Mouse (Mus musculus): ENCODE data around the gene Pdlim7. TPM values are rescaled to one million over a fixed set of nuclear protein-coding genes. Genes with fewer than 3 reads are reported as not detected.

Pdlim7 gene
- polyA plus RNA-seq, 1 experiment from 2014 or later: 427 TPM

DNA sequence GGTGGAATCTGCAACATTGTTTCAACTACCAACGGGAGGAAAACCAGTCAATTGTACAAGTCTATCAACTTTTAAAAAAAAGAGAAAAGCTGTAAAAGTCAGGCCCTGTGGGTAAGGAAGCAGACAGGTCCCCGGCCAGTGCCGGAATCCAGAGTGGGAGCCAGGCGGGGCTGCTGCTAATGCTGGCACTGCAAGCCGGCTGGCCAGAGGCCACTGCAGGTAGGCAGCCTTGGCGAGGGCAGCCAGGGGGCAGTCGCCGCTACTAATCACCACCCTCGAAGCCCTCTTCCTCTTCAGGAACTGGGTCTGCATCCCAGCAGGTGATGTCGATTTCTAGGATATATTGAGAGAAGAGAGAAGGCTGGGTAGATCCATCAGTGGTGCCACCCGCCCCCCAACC is 39.5 kb downstream of the Pdlim7 start:
- H3K27me3 ChIP-seq (replicated peaks): peaks cover 62% of the 10 kb centered on the region
- no peak for ATAC-seq (ENCODE audit: insufficient number of reproducible peaks, low FRiP score)
- H3K36me3 ChIP-seq: peaks cover 38% of the 10 kb centered on the region
- no peak overlapping the region for H3K4me2 ChIP-seq
- no peaks in the 10 kb centered on the region for H3K9me3 ChIP-seq (replicated peaks)
- no peak overlapping the region for H3K27ac ChIP-seq (ENCODE audit: poor library complexity, severe bottlenecking)
- peaks cover 33% of the 10 kb centered on the region for H3K4me1 ChIP-seq (replicated peaks)
- no peak overlapping the region for H3K9ac ChIP-seq
- H3K4me3 ChIP-seq: no peak overlapping the region
- 66% methylated on average over 11 of the region's 11 CpGs for WGBS

DNA sequence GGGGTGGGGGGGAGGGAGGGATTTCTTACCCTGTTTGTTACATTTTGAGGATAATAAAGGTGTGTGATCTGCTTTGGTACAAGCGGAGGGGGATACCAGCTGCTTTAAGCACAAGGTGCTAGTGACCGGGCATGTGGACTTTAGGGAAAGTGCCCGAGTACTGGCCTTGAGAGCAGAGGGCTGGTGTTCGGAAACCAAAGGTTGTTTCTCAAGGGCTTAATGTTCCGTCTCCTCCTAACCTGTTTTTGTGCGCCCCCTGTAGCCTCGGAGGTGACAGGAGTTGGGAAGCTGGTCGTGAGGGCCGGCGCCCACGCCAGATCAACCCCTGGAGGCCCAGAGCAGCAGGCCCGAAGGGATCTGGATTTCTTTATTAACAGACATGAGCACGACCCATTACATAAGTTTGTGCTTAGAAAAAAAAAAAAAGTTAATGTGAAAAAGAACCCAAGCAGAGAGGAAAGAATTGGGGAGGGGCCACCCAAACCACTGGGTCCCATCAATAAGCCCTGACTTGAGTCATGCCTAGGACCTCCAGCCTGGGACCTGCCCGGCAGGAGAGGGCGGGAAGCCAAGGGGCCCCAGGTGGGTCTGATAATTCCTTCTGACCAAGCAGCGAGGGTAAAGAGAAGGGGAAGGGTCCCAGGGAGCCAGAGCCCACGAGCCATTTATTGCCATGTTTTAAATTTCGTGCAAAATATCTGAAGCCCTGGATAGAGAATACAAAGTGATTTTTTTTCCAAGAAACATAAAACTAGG is 40.2 kb downstream of the Pdlim7 start:
- 22% methylated on average over 18 of the region's 18 CpGs for WGBS
- Histone ChIP-seq H3K4me2 (peak overlapping the region; percentile 93), H3K4me3 (peak overlapping the region; percentile 58), H3K4me1 (replicated peaks) (peaks cover 33% of the 10 kb centered on the region), H3K27me3 (replicated peaks) (peaks cover 69% of the 10 kb centered on the region), H3K27ac (ENCODE audit: poor library complexity, severe bottlenecking) (0 out of 2 replicates have a peak overlapping the region, but pooled peaks have one; percentile 2), H3K36me3 (peaks cover 38% of the 10 kb centered on the region), H3K9ac (peak overlapping the region; percentile 72), H3K9me3 (replicated peaks) (no peaks in the 10 kb centered on the region)
- ATAC-seq (ENCODE audit: insufficient number of reproducible peaks, low FRiP score): no peak

DNA sequence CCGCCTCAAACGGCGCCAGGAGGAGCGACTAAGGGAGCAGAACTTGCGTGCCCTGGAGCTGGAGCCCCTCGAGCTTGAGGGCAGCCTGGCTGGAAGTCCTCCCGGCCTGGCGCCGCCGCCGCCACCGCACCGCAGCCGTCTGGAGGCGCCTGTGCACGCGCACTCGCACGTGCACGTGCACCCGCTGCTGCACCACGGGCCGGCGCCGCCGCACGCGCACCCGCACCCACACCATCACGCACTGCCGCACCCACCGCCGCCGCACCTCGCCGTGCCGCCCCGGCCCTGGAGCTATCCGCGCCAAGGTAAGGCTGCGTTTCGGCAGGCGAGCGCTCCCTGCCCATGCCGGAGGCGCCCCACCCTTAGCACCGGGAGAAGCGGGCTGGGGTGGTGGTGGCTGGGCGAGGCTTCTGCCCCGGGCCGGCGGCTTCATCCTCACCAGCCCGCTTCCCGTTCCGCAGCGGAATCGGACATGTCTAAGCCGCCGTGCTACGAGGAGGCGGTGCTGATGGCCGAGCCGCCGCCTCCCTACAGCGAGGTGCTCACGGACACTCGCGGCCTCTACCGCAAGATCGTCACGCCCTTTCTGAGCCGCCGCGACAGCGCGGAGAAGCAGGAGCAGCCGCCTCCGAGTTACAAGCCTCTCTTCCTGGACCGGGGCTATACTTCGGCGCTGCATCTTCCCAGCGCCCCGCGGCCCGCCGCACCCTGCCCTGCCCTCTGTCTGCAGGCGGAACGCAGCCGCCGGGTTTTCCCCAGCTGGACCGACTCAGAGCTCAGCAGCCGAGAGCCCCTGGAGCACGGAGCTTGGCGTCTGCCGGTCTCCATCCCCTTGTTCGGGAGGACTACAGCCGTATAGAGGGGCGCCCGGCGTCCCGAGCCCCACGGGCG is 41.1 kb downstream of the Pdlim7 start:
- ATAC-seq (ENCODE audit: insufficient number of reproducible peaks, low FRiP score): peak; percentile 39
- H3K4me1 ChIP-seq (replicated peaks): peaks cover 33% of the 10 kb centered on the region

DNA sequence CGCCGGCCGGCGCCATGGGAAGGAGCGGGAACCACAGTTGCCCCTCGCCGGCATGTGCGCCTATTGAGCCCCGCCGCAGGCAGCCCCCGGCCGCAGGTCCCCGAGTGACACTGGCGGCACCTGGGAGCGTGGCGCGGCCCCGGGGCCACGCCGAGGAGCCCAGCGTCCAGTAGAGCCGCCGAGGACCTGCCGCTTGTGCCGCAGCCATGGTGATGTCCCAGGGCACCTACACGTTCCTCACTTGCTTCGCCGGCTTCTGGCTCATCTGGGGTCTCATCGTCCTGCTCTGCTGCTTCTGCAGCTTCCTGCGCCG is 41.7 kb downstream of the Pdlim7 start:
- peaks cover 73% of the 10 kb centered on the region for H3K27me3 ChIP-seq (replicated peaks)
- H3K27ac ChIP-seq (ENCODE audit: poor library complexity, severe bottlenecking): 0 out of 2 replicates have a peak overlapping the region, but pooled peaks have one; percentile 5
- peaks cover 29% of the 10 kb centered on the region for H3K36me3 ChIP-seq
- WGBS: under 1% methylated on average over 31 of the region's 31 CpGs
- H3K4me2 ChIP-seq: peak overlapping the region; percentile 93
- H3K9ac ChIP-seq: peak overlapping the region; percentile 72
- ATAC-seq (ENCODE audit: insufficient number of reproducible peaks, low FRiP score): peak; percentile 23
- no peaks in the 10 kb centered on the region for H3K9me3 ChIP-seq (replicated peaks)
- H3K4me3 ChIP-seq: peak overlapping the region; percentile 58
- H3K4me1 ChIP-seq (replicated peaks): peaks cover 33% of the 10 kb centered on the region

More for the DNA sequence above, 41.1 kb downstream of the Pdlim7 start:
- peak overlapping the region; percentile 72 for H3K9ac ChIP-seq
- H3K27ac ChIP-seq (ENCODE audit: poor library complexity, severe bottlenecking): 0 out of 2 replicates have a peak overlapping the region, but pooled peaks have one; percentile 5
- peak overlapping the region; percentile 58 for H3K4me3 ChIP-seq
- peaks cover 75% of the 10 kb centered on the region for H3K27me3 ChIP-seq (replicated peaks)
- H3K9me3 ChIP-seq (replicated peaks): no peaks in the 10 kb centered on the region
- H3K36me3 ChIP-seq: peaks cover 35% of the 10 kb centered on the region
- peak overlapping the region; percentile 93 for H3K4me2 ChIP-seq
- under 1% methylated on average over 102 of the region's 103 CpGs for whole genome bisulfite sequencing

DNA sequence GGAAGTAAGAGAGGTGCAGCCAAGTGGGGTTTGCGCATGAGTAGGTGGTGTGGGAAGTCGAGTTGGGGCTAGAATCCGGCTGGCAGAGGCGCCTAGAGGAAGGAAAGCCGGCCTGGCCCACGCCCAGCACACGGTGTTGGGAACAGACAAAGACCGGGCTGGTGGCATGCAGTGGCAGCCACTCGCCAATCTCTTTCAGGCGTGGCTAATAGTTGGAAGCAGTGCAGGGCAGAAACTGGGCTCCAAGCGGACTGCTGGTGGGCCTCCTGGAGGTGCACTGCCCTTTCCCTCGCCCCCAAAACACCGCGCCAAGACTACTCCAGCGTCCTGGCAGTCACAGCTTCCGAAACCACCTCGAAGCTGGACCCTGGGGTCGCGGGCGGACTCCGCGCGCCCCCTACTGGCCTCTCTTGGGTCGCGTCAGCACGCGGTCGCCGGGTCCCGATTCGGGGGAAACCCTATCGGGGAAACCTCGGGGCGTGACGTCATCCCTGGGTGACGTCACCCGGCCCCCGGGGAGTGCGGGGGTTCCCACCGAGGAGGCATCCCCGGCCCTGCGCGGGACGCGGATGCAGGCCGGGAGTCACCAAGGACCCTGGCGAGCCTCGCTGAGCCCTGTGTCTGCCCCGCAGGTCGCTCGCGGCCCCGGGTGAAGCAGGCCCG is 42.2 kb downstream of the Pdlim7 start:
- H3K27me3 ChIP-seq (replicated peaks): peaks cover 73% of the 10 kb centered on the region
- H3K36me3 ChIP-seq: peaks cover 24% of the 10 kb centered on the region
- peak overlapping the region; percentile 93 for H3K4me2 ChIP-seq
- ATAC-seq (ENCODE audit: insufficient number of reproducible peaks, low FRiP score): peak; percentile 65
- H3K4me3 ChIP-seq: peak overlapping the region; percentile 58
- H3K4me1 ChIP-seq (replicated peaks): peaks cover 33% of the 10 kb centered on the region
- H3K9ac ChIP-seq: peak overlapping the region; percentile 72
- WGBS: 1% methylated on average over 54 of the region's 54 CpGs
- H3K9me3 ChIP-seq (replicated peaks): no peaks in the 10 kb centered on the region
- H3K27ac ChIP-seq (ENCODE audit: poor library complexity, severe bottlenecking): no peak overlapping the region

DNA sequence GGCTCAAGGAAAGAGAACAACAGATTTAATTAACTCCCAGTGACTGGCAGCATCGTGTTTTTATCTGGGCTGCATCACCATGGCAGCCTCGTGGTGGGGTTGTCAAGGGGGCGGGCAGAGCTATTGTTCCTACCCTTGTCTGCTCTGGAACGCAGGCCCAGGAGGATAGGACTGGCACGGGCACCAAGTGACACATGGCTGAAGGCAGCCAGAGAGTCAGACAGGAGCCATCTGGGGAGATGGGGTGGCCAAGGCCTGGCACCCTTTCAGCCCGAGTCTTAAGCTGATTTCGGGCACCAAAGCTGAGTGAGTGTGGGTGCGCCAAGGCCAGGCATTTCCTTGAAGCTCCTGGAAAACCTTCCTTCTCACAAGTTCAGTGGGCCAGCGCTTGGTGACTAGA is 43.1 kb downstream of the Pdlim7 start:
- Histone ChIP-seq H3K36me3 (peaks cover 15% of the 10 kb centered on the region), H3K9ac (no peak overlapping the region), H3K27me3 (replicated peaks) (peaks cover 74% of the 10 kb centered on the region), H3K27ac (ENCODE audit: poor library complexity, severe bottlenecking) (no peak overlapping the region), H3K4me2 (no peak overlapping the region), H3K4me1 (replicated peaks) (peaks cover 34% of the 10 kb centered on the region), H3K9me3 (replicated peaks) (no peaks in the 10 kb centered on the region), H3K4me3 (no peak overlapping the region)
- WGBS: 66% methylated on average over 9 of the region's 9 CpGs
- no peak for ATAC-seq (ENCODE audit: insufficient number of reproducible peaks, low FRiP score)

DNA sequence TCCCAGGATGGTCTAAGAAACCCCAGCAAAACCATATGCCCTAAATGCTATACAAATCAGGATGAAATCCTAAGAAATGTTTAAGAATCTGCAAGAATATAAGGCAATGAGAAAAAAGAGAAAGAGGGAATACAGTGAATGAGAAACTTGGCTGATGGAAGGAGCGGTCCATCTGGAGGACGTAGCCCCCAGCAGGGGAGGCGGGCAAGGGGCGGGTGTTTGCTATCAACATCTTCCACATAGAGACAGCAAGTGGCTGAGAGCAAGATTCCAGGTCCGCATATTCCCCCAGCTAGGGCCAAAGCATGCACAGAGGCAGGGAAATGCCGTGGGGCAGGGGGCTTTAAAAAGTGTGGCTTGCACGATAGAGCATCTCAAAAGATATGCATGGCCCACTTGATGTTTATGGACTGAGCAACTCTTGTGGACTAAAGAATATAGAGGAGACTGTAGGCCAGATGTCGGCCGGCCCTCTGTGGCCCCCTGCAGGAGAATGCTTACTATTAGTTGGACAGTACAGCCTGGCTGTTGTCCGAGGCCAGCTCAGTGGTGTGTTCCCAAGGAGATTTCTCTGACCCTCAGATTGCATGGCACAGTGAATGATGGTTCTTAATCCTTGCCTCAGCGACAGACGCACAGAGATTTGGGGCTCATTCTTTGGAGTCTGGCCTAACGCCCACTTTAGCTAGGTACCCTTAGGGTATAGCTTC is 44.5 kb downstream of the Pdlim7 start:
- no peaks in the 10 kb centered on the region for H3K9me3 ChIP-seq (replicated peaks)
- H3K4me3 ChIP-seq: no peak overlapping the region
- H3K4me2 ChIP-seq: no peak overlapping the region
- no peak for ATAC-seq (ENCODE audit: insufficient number of reproducible peaks, low FRiP score)
- H3K4me1 ChIP-seq (replicated peaks): peaks cover 41% of the 10 kb centered on the region
- H3K9ac ChIP-seq: no peak overlapping the region
- 40% methylated on average over 13 of the region's 13 CpGs for WGBS
- no peak overlapping the region for H3K27ac ChIP-seq (ENCODE audit: poor library complexity, severe bottlenecking)
- peaks cover 66% of the 10 kb centered on the region for H3K27me3 ChIP-seq (replicated peaks)
- peaks cover 2% of the 10 kb centered on the region; the same call in 1 of the 2 replicates for H3K36me3 ChIP-seq

DNA sequence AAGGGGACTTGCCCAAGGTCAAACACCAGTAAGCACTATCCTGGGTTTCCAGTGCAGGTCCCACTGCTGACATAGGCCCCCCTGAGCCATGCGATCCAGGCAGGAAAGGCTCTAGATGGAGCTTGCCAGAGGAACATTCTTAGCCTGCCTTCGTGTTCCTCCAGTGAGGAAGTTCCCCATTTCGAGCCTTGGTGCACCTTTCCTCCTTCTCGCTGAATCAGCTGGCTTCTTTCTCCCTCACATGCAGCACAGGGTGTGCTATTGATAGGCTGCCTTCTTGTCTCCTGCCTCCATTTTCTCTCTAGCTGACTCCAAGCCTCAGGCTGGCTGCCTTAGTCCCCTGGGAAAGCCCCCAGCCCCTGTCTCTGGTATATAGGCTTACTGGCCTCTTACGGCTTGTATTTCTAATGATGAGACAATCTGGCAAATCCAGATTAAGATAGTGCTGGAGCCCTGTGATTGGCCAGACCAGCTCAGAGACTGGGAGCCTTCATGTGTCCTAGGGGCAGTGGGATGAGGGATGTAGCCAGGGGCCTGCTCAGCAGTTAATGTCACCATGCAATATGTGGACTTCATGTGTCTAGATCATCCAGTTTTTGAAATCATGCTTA is 47.5 kb downstream of the Pdlim7 start:
- H3K4me2 ChIP-seq: no peak overlapping the region
- H3K9ac ChIP-seq: no peak overlapping the region
- H3K9me3 ChIP-seq (replicated peaks): no peaks in the 10 kb centered on the region
- WGBS: 61% methylated on average over 5 of the region's 5 CpGs
- no peak overlapping the region for H3K27ac ChIP-seq (ENCODE audit: poor library complexity, severe bottlenecking)
- ATAC-seq (ENCODE audit: insufficient number of reproducible peaks, low FRiP score): no peak
- H3K4me1 ChIP-seq (replicated peaks): peaks cover 18% of the 10 kb centered on the region
- H3K36me3 ChIP-seq: peaks cover 14% of the 10 kb centered on the region; the same call in 1 of the 2 replicates
- H3K4me3 ChIP-seq: no peak overlapping the region
- H3K27me3 ChIP-seq (replicated peaks): peaks cover 69% of the 10 kb centered on the region

DNA sequence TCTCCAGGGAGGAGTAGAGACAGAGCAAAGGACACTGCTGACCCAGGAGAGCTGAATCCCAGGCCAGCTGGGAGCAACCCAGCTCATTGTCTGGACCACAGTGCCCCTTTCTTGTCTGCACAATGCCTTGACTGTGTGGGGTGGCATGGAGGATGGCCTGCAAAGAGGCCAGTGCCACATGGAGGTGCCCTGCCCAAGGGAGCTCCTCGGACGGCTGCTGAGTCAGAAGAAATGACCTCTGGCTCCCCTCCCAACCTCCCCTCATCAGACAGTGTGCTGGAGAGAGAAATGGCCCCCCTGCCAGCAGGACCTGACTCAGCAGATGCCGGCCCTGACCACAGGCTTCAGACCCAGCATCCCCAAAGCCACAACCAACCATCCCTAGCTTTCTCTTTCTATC is 48.3 kb downstream of the Pdlim7 start:
- 40% methylated on average over 3 of the region's 3 CpGs for WGBS
- Histone ChIP-seq H3K9me3 (replicated peaks) (no peaks in the 10 kb centered on the region), H3K4me1 (replicated peaks) (peaks cover 16% of the 10 kb centered on the region), H3K4me2 (peak overlapping the region; percentile 90; the same call in 1 of the 2 replicates), H3K4me3 (no peak overlapping the region), H3K27me3 (replicated peaks) (peaks cover 61% of the 10 kb centered on the region), H3K36me3 (peaks cover 21% of the 10 kb centered on the region), H3K9ac (no peak overlapping the region), H3K27ac (ENCODE audit: poor library complexity, severe bottlenecking) (no peak overlapping the region)
- no peak for ATAC-seq (ENCODE audit: insufficient number of reproducible peaks, low FRiP score)

Data from heart, embryonic 12.5 days (tissue).